Mouse (Mus musculus): ENCODE data around the gene Pced1a.
"Not testable (repeated sequence)": the region's sequence is repeated elsewhere in the genome, so short reads cannot be mapped to it uniquely, and the experiment has no call there.

Gene Pced1a

DNA sequence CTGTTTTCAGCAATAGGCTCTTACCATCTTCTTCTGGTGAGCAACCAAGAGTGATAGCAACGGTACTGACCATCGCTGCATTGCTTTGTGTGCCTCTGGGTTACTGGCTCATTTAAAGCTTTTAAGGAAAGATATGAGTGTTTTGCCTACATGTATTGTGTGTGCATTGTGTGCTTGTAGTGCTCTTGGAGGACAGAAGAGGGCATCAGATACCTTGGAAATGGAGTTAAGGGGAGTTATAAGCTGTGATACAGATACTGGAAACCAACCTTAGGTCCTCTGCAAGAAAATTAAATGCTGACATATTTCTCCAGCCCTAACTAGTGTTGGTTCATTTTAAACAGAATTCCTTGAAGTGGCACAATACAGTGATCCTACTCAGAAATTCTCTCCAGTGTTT lies 35.7 kb downstream of the Pced1a start:
- no peak for DNase-seq

DNA sequence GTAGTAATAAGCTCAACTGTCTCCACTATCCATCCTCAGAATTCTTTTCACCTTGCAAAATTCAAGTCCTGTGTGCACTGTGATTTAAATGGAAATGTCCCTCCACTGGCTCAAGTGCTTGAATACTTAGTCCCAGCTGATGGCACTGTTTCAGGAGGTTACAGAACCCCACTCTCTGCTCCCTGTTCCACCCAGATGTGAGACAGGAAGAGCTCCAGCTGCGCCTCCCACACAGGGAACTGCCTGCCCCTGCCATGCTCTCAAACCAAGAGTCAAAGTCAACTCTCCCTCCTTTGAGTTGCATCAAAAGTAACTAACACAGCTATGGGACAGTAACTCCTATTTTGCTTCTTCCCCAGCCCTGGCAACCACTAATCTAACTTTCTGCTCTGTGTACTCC lies 38.3 kb downstream of the Pced1a start:
- no peak for DNase-seq

DNA sequence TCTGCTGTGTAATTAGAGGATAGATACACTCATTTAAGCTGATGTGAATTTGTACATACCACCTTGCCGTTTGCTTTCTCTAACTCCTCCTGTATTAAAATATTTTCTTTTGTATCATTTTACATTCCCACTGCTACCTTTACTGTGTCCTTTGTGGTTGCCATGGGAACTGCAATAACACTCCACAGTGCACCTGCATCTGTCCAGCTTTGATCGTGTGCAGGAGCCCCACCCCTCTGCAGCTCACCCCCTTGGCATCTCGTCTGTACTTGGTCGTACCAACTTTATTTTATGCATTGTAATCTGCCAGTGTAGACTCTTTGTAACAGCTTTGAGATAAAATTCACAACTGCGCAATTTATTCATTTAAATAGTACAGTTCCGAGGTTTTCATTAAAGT lies 40.6 kb downstream of the Pced1a start:
- DNase-seq = peak; percentile 38

DNA sequence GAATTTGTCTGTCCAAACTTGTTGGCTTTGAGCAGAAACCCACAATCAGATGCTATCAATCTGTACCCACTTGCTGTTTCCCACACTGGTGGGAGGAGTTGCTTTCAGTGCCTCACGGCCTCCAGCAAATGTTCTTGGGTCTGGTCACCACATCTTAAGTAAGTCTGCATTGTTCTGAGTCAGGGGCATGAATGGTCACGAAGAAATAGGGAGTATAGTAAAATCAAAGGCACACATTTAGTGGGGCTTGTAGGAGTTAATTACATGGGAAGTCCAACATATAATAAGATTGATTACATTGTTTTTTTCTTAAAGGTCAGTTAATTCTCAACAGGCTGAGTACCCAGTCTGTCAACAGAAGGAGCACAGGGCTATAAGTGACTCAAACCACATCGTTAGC lies 41.3 kb downstream of the Pced1a start:
- DNase-seq = no peak

DNA sequence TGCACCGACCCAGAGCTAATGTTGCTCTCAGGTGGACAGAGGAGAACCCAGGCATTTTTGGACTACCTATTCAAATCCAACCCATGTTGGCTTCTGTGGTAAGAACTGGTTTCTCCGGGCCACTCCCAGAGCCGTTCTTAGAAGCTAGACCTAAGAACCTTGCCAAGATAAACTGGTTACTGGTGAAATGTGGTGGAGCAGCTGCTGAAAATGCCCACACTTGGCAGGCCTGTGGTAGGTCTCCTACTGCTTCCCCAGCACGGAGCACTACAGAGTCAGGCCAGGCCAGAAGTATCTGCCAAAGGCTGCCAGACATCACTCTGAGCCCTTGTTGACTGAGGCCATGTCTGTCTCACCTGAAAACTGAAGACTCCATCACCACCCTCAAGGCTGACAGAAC lies 49.5 kb downstream of the Pced1a start:
- no peak for DNase-seq

DNA sequence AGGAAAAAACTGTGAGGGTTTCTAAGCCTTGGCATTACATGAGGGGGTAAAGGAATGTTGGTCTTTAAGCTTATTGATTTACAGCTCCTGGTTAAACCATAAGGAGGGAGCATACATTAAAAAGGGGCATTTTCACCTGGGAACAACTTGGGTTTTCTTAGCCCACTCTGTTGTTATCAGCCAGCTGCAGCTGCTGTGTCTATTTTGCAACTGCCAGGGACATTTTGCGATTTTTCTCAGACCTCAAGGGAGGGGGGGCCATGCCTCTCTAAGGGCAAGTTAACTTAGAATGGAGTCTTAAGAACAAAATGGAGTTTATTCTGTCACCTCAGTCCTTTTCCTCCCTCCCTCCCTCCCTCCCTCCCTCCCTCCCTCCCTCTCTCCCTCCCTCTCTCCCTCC lies 51.5 kb downstream of the Pced1a start:
- DNase-seq = not testable (repeated sequence)

DNA sequence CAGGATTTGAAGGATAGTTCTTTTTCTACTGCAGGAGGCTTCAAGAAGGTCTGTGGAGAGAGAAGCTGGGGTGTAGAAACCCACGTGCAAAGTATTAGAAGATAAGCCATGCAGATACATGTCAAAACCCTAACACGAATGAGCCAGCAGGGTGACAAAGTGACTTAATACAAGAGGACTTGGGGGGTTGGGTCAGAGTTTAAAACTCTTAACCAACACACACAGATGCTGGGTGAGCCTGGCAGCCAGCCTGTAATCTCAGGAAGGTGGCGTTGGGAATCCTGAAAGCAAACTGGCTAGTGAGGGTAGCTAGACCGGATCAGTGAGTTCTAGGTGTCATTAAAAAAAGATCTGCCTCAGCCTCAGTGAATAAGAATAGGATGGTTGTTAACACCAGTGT lies 57.1 kb downstream of the Pced1a start:
- DNase-seq = no peak
